Mouse (Mus musculus): Measurements from ENCODE around the gene Cd34. TPM values are rescaled to one million over a fixed set of nuclear protein-coding genes. Genes with fewer than 3 reads are reported as not detected.

The Cd34 gene
- polyA plus RNA-seq, 1 experiment = 43.8 TPM

GRCm38 (mm10) chr1:194962181-194962580 lies 23.6 kb downstream of the Cd34 start:
- DNase-seq (ENCODE audit: extremely low spot score in 1 of 2, low spot score in 1 of 2) = peak; percentile 51 to 88

- DNase-seq (ENCODE audit: extremely low spot score in 1 of 2, low spot score in 1 of 2) = no peak
Observed at GRCm38 (mm10) chr1:194962712-194963111, 24.1 kb downstream of the Cd34 start.

DNA sequence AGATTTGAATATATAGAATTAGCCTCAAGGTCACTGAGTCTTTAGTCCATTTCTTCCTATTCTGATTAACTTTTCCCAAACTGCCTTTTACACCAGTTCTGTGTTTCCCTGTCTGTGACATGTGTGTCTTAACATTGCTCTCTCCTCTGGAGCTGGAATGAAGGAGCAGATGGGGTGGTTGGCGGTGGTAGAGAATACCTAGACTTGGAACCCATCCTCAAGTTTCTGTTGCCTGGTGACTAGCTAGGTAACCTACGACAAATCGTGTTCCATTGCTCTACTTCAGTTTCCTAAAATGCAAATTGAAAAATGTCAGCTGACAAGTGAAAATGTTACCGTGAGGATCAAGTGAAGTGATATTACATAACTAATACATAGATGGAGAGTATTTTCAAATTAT lies 33.4 kb downstream of the Cd34 start:
- peak in 1 of 2 experiments; percentile 65 for DNase-seq (ENCODE audit: extremely low spot score in 1 of 2, low spot score in 1 of 2)

DNA sequence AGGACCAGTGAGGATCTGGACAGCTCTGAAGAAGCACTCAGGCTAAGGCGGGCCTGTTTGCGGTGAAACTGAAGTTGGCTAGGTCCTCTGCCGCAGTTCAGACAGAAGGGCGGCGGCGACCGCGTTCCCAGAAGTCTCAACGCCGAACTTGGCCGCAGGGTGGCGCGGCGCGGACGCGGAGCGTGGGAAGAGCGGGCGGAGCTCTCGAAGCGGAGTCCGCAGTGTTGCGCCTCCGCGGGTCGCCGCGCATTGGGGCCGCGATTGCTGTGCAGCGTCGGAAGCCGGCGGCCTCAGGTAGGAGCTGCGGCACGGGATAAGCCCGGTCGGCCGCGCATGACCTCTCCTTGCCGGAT lies 37.5 kb downstream of the Cd34 start:
- DNase-seq (ENCODE audit: extremely low spot score in 1 of 2, low spot score in 1 of 2) = peak; percentile 75 to 95

DNA sequence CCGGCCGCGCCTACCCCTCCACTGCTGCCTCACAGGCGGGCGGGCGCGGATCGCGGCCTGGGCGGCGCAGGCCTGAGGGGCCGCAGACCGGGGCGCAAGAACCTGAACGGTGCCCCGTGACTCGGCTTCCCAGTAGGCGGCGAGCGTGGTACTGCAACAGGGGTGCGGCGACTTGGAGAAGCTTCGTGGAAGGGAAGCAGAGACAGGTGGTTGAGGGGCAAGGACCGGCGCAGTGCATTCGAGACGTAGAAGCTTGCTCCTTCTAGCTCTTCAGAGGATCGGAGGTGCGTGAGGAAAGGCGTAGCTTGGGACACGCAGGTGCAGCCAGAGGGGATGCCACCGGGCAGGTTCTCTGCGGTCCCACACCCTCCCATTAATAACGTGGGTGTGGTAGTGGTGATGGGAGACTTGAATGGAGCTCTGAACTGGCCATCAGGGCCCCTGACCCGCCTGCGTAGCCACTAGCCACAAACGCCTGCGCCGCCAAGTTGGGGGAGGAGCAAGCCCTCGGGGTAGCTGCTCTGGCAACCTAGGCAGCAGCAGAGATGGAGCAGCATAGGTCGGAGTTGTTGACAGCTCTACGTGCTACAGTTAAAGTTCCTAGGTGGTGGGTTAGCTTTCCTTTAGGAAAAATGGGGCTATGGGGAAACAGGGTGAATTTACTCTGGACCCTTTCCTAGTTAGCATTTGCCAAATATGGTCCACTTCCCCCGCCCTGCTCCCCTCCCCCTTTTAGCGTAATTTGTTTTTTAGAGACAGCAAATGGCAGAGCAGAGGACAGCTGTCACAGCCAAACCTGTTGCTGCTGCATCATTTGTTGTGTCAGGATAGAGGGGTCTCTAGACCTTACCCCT lies 38.1 kb downstream of the Cd34 start:
- DNase-seq (ENCODE audit: extremely low spot score in 1 of 2, low spot score in 1 of 2) = peak; percentile 56 to 73

DNA sequence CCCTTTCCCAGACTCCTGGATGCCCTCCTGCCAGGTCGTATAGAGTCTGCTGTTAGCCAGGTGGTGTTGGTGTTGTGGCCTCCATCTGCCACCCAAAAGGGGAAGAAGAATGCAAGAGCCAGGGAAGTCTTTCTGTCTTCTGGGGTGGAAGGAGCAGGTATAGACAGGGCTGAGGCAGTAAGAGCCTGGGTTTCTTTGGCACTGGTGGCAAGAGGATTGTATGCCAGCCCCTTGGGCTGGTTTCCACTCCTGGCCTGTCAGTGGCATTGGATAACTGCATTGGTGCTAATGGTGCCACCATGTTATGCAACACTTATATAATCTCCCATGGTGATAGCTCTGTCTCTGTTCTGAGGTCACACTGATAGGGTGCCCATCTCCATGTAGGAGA lies 38.7 kb downstream of the Cd34 start:
- DNase-seq (ENCODE audit: extremely low spot score in 1 of 2, low spot score in 1 of 2) = peak; percentile 36 to 52

GRCm38 (mm10) chr1:194977946-194978720 lies 39.5 kb downstream of the Cd34 start:
- DNase-seq (ENCODE audit: extremely low spot score in 1 of 2, low spot score in 1 of 2) = peak; percentile 61 to 74

DNA sequence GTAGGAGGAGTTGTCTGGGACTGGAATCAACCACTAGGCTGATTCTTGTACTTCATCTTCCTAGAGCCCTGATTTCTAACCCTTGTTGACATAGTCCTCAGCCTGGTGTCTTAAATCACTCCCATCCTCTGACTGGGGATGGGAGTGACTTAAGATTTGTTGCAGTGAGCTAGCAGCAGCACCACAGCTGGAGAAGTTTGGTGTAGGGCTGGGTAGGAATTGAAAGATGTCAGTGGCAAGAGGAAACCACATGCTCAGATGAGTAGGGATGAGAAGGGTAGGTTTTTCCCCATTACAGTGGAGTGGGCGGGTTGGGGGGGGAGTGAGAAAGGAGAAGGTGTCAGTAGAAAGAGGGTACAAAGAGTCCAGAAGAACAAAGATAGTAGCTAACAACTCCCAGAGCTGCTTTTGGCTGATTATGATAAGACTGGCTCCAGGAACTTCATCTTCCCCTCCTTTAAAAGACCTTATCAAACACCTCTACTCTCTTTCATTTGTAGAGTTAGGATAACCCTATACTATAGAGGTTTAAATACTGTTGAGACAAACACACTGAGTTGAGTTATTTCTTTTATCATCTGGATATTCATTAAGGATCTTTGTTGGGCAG lies 42.3 kb downstream of the Cd34 start:
- no peak for DNase-seq (ENCODE audit: extremely low spot score in 1 of 2, low spot score in 1 of 2)

- DNase-seq (ENCODE audit: extremely low spot score in 1 of 2, low spot score in 1 of 2) = no peak
Observed at GRCm38 (mm10) chr1:194982931-194983690, 44.5 kb downstream of the Cd34 start.

- DNase-seq (ENCODE audit: extremely low spot score in 1 of 2, low spot score in 1 of 2) = no peak
Observed at GRCm38 (mm10) chr1:194984914-194985313, 46.3 kb downstream of the Cd34 start.

GRCm38 (mm10) chr1:194985442-194986210 lies 47.0 kb downstream of the Cd34 start:
- DNase-seq (ENCODE audit: extremely low spot score in 1 of 2, low spot score in 1 of 2) = no peak

GRCm38 (mm10) chr1:194989024-194989423 lies 50.4 kb downstream of the Cd34 start:
- DNase-seq (ENCODE audit: extremely low spot score in 1 of 2, low spot score in 1 of 2) = no peak

DNA sequence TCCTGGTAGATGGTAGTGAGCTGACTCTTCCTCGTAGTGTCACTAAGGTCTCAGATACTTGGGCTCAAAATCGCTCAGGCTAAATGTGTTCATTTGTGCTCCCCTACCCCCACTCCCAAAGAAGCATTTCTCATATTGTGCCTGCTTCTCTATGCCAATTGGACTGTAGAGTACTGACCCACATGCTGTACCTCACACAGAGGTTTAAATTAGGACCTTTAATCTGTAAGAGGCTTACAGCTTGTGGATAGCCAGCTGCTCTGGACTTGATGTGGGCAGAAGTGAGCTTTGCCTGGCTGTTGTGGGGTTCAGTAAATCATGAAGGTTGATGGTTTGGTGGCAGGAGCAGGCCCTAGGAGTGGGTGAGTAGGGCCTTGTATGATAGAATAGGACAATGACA lies 52.4 kb downstream of the Cd34 start:
- DNase-seq (ENCODE audit: extremely low spot score in 1 of 2, low spot score in 1 of 2) = no peak

DNA sequence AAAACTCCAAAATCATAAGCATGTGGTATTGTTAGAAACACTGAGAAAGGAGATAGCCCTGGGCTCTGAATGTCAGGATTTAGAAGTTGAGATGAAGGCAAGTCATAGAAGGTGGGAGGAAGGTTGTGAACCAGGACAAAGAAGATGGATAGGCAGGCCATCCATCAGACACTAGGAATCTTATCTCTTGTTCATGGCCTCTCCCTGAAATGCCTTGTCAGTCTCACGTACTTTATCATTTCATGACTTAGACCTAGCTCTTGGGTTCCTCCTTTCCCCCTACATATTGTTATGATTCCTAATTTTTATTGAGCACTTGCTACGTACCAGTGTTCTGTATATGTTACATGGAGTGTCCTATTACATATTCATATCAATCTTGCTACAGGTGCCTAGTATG lies 53.0 kb downstream of the Cd34 start:
- no peak for DNase-seq (ENCODE audit: extremely low spot score in 1 of 2, low spot score in 1 of 2)

GRCm38 (mm10) chr1:194992589-194993317 lies 54.1 kb downstream of the Cd34 start:
- DNase-seq (ENCODE audit: extremely low spot score in 1 of 2, low spot score in 1 of 2) = no peak

DNA sequence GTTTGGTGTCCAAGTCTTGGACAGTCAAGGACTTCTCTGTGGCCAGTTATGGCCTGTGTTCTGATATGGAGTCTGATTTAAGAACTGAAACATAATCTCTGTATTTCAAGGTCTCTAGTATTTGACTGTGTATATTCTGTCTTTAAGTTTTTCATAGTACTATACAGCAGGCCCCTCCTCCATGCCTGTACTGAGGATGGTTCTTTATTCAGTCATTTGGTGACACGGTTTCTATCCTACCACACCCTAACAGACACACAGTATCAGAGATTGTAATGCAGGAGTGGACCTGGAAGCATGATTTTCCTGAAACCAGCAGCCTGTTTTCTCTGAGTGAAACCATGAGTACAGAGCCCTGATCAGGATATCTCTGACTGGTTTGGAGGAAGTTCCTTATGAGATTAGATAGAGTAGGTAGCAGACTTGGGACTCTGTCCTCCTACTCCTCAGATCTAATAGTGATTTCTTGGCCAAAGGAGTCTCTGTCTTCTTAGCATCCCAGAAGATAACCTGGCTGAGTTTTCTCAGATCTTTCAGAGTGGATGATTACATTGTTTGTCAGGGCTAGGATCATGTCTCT lies 54.9 kb downstream of the Cd34 start:
- no peak for DNase-seq (ENCODE audit: extremely low spot score in 1 of 2, low spot score in 1 of 2)

DNA sequence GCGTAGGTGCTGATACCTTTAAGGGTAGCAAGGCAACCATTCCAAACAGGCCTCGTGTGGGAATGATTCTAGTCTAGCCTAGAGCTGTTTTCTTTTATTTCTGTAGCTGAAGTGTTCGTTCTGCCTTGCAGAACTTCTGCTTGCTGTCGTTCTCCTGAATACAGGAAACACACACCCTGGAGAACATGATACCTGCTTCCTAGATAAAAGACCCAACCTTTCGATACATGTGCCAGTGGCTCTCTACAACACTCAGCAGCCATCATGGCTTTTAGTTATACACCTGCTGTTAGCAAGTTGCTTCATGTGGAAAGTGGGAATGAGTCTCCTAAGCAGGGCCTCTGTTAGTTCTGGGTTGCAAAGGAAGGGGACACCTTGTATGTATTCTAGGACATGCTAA lies 55.6 kb downstream of the Cd34 start:
- no peak for DNase-seq (ENCODE audit: extremely low spot score in 1 of 2, low spot score in 1 of 2)

GRCm38 (mm10) chr1:194995196-194995595 lies 56.6 kb downstream of the Cd34 start:
- no peak for DNase-seq (ENCODE audit: extremely low spot score in 1 of 2, low spot score in 1 of 2)

DNA sequence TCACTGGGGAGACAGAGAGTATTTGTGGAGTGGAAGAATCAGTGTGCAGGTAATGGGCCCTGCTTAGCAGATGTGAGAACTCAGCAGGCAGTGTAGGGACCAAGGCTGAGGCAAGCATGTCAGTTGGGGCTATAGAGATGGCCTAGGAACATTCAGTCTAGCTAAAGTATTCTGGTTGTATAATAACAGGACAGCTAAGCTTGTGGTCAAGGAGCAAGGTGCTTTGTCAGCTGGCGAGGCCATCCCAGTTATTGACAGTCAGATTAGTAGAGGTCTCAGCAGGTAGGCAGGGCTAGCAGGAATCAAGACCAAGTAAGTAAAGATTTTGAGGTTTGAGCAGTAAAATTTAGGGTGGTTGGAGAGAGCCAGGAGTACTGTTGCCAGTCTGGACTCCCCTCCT lies 59.8 kb downstream of the Cd34 start:
- DNase-seq (ENCODE audit: extremely low spot score in 1 of 2, low spot score in 1 of 2) = no peak

Measured in frontal cortex, adult 2 months (tissue).